Mouse (Mus musculus): ENCODE data around the gene Igf2r.

Gene Igf2r

GRCm38 (mm10) chr17:12781101-12781500 is 11.6 kb upstream of the Igf2r start:
- peak; percentile 84 for DNase-seq (ENCODE audit: low read depth)

- DNase-seq (ENCODE audit: low read depth) = no peak
Measured at GRCm38 (mm10) chr17:12780125-12780524, 10.7 kb upstream of the Igf2r start.

GRCm38 (mm10) chr17:12779442-12779841 is 10.0 kb upstream of the Igf2r start:
- DNase-seq (ENCODE audit: low read depth) = no peak

- DNase-seq (ENCODE audit: low read depth) = no peak
Measured at GRCm38 (mm10) chr17:12773956-12774355, 4.5 kb upstream of the Igf2r start.

- DNase-seq (ENCODE audit: low read depth) = no peak
Measured at GRCm38 (mm10) chr17:12770500-12770899, 1.0 kb upstream of the Igf2r start.

GRCm38 (mm10) chr17:12768415-12769379 is 767 bp downstream of the Igf2r start:
- DNase-seq (ENCODE audit: low read depth) = no peak

GRCm38 (mm10) chr17:12767294-12767852 is 2.1 kb downstream of the Igf2r start:
- no peak for DNase-seq (ENCODE audit: low read depth)

- DNase-seq (ENCODE audit: low read depth) = no peak
Measured at GRCm38 (mm10) chr17:12763412-12763811, 6.1 kb downstream of the Igf2r start.

GRCm38 (mm10) chr17:12760355-12761146 is 8.9 kb downstream of the Igf2r start:
- DNase-seq (ENCODE audit: low read depth) = no peak

GRCm38 (mm10) chr17:12759646-12760074 is 9.8 kb downstream of the Igf2r start:
- no peak for DNase-seq (ENCODE audit: low read depth)

- DNase-seq (ENCODE audit: low read depth) = no peak
Measured at GRCm38 (mm10) chr17:12758701-12759455, 10.6 kb downstream of the Igf2r start.

- DNase-seq (ENCODE audit: low read depth) = no peak
Measured at GRCm38 (mm10) chr17:12757990-12758389, 11.5 kb downstream of the Igf2r start.

GRCm38 (mm10) chr17:12757161-12757560 is 12.3 kb downstream of the Igf2r start:
- DNase-seq (ENCODE audit: low read depth) = no peak

GRCm38 (mm10) chr17:12755951-12756350 is 13.5 kb downstream of the Igf2r start:
- no peak for DNase-seq (ENCODE audit: low read depth)

GRCm38 (mm10) chr17:12755146-12755545 is 14.3 kb downstream of the Igf2r start:
- DNase-seq (ENCODE audit: low read depth) = peak; percentile 50

GRCm38 (mm10) chr17:12754243-12755007 is 15.0 kb downstream of the Igf2r start:
- peak; percentile 61 for DNase-seq (ENCODE audit: low read depth)

- no peak for DNase-seq (ENCODE audit: low read depth)
Measured at GRCm38 (mm10) chr17:12753050-12753449, 16.4 kb downstream of the Igf2r start.

GRCm38 (mm10) chr17:12751641-12752040 is 17.8 kb downstream of the Igf2r start:
- DNase-seq (ENCODE audit: low read depth) = no peak

- peak; percentile 64 for DNase-seq (ENCODE audit: low read depth)
Measured at GRCm38 (mm10) chr17:12751218-12751617, 18.2 kb downstream of the Igf2r start.

- peak; percentile 72 for DNase-seq (ENCODE audit: low read depth)
Measured at GRCm38 (mm10) chr17:12750591-12751170, 18.8 kb downstream of the Igf2r start.

Measured in NIH3T3 (cell line).